Mouse (Mus musculus): Measurements from ENCODE around the gene D430041D05Rik.

DNA sequence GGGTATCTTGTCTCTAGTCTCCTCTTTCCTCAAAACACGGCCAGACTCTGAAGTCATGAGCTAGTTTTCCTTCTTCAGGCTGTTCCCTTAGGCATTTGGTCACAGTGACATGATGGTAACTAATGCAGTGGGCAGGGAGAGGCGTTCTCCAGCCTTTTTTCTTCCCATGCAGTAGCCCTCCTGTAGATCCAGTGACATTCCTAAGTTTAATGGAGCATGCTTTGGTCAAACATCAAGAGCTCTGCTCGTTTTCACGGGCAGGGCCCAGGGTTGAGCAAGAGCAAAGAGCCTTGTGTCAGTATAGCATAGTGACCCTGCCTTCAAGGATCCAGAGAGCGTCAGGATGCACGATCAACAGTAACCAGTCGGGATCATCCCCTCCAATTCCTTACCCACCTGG is 247.4 kb downstream of the D430041D05Rik start:
- TF ChIP-seq POLR2A (IDR thresholded peaks at IDR 0.05; ENCODE audit: insufficient read length, low read depth) (no peak), POLR2AphosphoS2 (IDR thresholded peaks at IDR 0.05; ENCODE audit: insufficient read length, low read depth) (no peak), CEBPB (IDR thresholded peaks at IDR 0.05; ENCODE audit: insufficient read depth, poor library complexity, severe bottlenecking) (no peak), E2F4 (IDR thresholded peaks at IDR 0.05; ENCODE audit: insufficient read depth) (no peak), USF1 (IDR thresholded peaks at IDR 0.05; ENCODE audit: low read depth) (no peak), TCF3 (IDR thresholded peaks at IDR 0.05; ENCODE audit: insufficient read length, low read depth) (no peak)

All from myocyte (in vitro differentiated cells).